Mouse (Mus musculus) bone marrow, adult 2 months (tissue): ENCODE measurements around the gene Prnp.

Source experiments
- CTCF ChIP-seq: fragments of 200-500 bp; IDR thresholded peaks from 2 replicates; pipeline ENCODE4 v1.5.1; 2011; ENCODE audit warnings: low read length, control low read depth; ENCODE audit not compliant: control insufficient read depth, insufficient read depth
- POLR2A ChIP-seq: fragments of 200-500 bp; IDR thresholded peaks from 2 replicates; pipeline ENCODE4 v1.6.1; 2011; ENCODE audit warnings: low read depth, mild to moderate bottlenecking, control low read depth, low read length, borderline replicate concordance; ENCODE audit not compliant: control insufficient read depth

GRCm38 (mm10) chr2:131971098-131971497 is 61.4 kb downstream of the Prnp start:
- no peak for TF ChIP-seq CTCF
- TF ChIP-seq POLR2A: no peak
